Mouse (Mus musculus) embryonic facial prominence, embryonic 10.5 days (tissue): Measurements from ENCODE around the gene Espl1. TPM values are rescaled to one million over a fixed set of nuclear protein-coding genes. Genes with fewer than 3 reads are reported as not detected.
"Not testable (repeated sequence)": the region's sequence is repeated elsewhere in the genome, so short reads cannot be mapped to it uniquely, and the experiment has no call there.

Experiments used
- DNase-seq: peaks from one replicate; pipeline ENCODE4 v3.0.0-alpha.2; 2017; ENCODE audit warnings: low spot score
- H3K27ac ChIP-seq: fragments of 300-500 bp; sonication (generic); replicated peaks from 2 replicates; pipeline ENCODE4 v1.5.1; 2016; ENCODE audit warnings: mild to moderate bottlenecking
- H3K27me3 ChIP-seq: fragments of 300-500 bp; sonication (generic); replicated peaks from 2 replicates; pipeline ENCODE4 v1.6.1; 2016; ENCODE audit warnings: low read depth, mild to moderate bottlenecking; ENCODE audit not compliant: poor library complexity, severe bottlenecking
- H3K36me3 ChIP-seq: fragments of 300-500 bp; sonication (generic); replicated peaks from 2 replicates; pipeline ENCODE4 v1.6.1; 2016; ENCODE audit warnings: mild to moderate bottlenecking, moderate library complexity
- H3K4me1 ChIP-seq: fragments of 300-500 bp; sonication (generic); 2 replicates; pipeline ENCODE4 v1.6.1; 2016
- H3K4me3 ChIP-seq: fragments of 300-500 bp; sonication (generic); 2 replicates; pipeline ENCODE4 v1.5.1; 2016; ENCODE audit warnings: mild to moderate bottlenecking, moderate library complexity
- H3K9me3 ChIP-seq: fragments of 300-500 bp; sonication (generic); 2 replicates; pipeline ENCODE4 v1.6.1; 2016; ENCODE audit warnings: mild to moderate bottlenecking
- WGBS: fragments of 180-500 bp; shearing (Covaris S2); methylation state at CpG from one replicate; pipeline ENCODE4 v1.1.7; 2016; 5-methylcytosine and 5-hydroxymethylcytosine counted together
- polyA plus RNA-seq: library from polyadenylated mRNA; unstranded; fragments of >200 nt; fragmentation: Nextera tagmentation; extraction: Ambion mirVana; gene quantifications from 2 replicates; pipeline ENCODE4 v1.2.1, GENCODE M21; 2016

Espl1 gene
- polyA plus RNA-seq, 1 experiment from 2014 or later: 57.6 TPM

DNA sequence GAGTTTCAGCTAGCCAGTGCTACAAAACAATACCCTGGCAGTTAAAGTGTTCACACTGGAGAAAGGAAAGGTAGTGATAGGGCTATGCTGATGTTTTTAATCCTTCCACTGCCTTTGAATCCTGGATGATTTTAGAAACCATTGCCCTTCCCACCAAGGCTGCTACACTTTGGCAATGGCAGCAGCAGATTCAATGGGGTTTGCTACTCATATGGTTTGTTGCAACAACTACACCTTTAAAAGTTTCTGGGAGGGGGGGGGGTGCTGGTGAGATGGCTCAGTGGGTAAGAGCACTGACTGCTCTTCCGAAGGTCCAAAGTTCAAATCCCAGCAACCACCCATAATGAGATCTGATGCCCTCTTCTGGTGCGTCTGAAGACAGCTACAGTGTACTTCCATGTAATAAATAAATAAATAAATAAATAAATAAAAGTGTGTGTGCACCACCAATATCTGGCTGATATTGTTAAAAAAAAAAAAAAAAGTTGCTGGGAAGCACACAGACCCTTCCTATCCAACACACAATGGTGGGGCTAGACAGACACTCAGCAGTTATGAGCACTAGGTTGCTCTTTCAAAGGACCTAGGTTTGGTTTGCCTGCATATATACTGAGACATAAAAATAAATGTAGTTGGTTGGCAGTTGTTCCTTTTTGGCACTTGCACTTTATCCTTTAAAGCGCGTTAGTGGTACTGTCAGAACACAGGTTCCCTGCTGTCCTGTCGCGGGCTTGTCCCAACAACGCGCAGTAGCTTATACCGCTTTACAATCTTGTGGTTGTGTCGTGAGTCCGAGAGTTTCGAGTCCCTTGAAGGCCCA lies 28.8 kb downstream of the Espl1 start:
- Histone ChIP-seq H3K27me3 (no peaks in the 10 kb centered on the region), H3K4me1 (peaks cover 11% of the 10 kb centered on the region), H3K9me3 (no peaks in the 10 kb centered on the region), H3K27ac (no peak overlapping the region), H3K36me3 (peaks cover 71% of the 10 kb centered on the region), H3K4me3 (peak overlapping the region; percentile 74)
- WGBS: 76% methylated on average over 12 of the region's 12 CpGs
- no peak for DNase-seq

DNA sequence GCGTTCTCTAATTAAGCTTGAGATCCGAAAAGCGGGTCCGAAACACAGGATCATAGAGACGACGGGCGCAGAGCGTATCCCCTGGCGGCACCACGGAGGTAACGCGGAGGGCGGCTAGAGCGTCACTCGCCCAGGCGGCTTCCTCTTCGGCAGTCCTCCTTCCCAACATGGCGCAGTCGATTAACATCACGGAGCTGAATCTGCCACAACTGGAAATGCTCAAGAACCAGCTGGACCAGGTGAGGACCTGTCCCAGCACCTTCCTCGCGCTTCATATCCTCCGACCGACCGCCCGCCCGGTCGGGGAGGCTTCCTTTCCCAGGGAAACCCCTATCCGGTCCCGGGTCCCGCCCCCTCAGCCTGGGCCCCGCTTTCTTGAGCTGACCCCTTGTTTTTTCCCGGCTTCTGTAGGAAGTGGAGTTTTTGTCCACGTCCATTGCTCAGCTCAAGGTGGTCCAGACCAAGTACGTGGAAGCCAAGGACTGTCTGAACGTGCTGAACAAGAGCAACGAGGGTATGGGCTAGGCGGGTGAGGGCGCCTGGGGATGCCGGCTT lies 30.0 kb downstream of the Espl1 start, which contains the start of gene Pfdn5:
Gene Pfdn5, plus strand, starts transcription at position 95 of the 555 bp plus-strand sequence.
- H3K36me3 ChIP-seq: peaks cover 71% of the 10 kb centered on the region

DNA sequence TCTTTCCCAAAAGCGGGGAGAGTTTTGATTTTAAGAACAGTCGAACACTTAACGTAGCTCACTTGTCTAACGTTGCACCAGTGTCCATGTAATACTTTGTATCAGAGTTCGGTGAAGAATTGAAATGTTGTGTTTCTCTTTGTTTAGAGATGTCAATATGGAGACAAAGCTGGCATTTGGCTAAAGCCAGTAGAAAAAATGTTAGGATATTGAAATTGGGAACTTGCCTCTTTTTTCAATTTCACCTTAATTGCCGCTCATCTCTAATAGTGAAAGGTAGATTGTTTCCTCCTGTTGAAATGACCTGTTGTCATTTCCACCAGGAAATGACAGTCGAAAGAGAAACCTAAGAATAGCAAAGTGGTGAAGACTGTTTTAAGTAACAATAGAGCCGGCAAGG lies 30.8 kb downstream of the Espl1 start:
- Histone ChIP-seq H3K27ac (peak overlapping the region; percentile 92; the same call in 1 of the 2 replicates), H3K4me3 (peak overlapping the region; percentile 74), H3K9me3 (no peaks in the 10 kb centered on the region), H3K27me3 (no peaks in the 10 kb centered on the region), H3K4me1 (peaks cover 20% of the 10 kb centered on the region), H3K36me3 (peaks cover 66% of the 10 kb centered on the region)
- 72% methylated on average over 8 of the region's 8 CpGs for WGBS
- no peak for DNase-seq

More for the DNA sequence above, 30.0 kb downstream of the Espl1 start, which contains the start of gene Pfdn5:
- Histone ChIP-seq H3K27ac (peak within 1 kb of the TSS; percentile 92), H3K27me3 (no peaks in the 10 kb centered on the region), H3K4me3 (peak within 1 kb of the TSS; percentile 74), H3K9me3 (no peaks in the 10 kb centered on the region), H3K4me1 (peaks cover 14% of the 10 kb centered on the region)
- 1% methylated on average over 40 of the region's 40 CpGs for WGBS
- peak; percentile 88 for DNase-seq

- H3K27me3 ChIP-seq: no peaks in the 10 kb centered on the region
- H3K27ac ChIP-seq: peak within 1 kb of the TSS; percentile 86
- no peaks in the 10 kb centered on the region for H3K9me3 ChIP-seq
- under 1% methylated on average over 30 of the region's 30 CpGs for WGBS
- peak within 1 kb of the TSS; percentile 92 for H3K4me3 ChIP-seq
- peaks cover 84% of the 10 kb centered on the region for H3K36me3 ChIP-seq
- DNase-seq: peak; percentile 89
- peaks cover 33% of the 10 kb centered on the region for H3K4me1 ChIP-seq
These were observed 35.5 kb downstream of the Espl1 start, which contains the start of gene Myg1 for GRCm38 (mm10) chr15:102331610-102332015. TSS of gene Myg1 (plus strand) at chr15:102331709.

- Histone ChIP-seq H3K27me3 (no peaks in the 10 kb centered on the region), H3K36me3 (peaks cover 94% of the 10 kb centered on the region), H3K4me1 (peaks cover 26% of the 10 kb centered on the region), H3K4me3 (no peak overlapping the region), H3K9me3 (no peaks in the 10 kb centered on the region), H3K27ac (no peak overlapping the region)
- DNase-seq: no peak
- WGBS: 88% methylated on average over 8 of the region's 8 CpGs
These were observed 39.2 kb downstream of the Espl1 start for GRCm38 (mm10) chr15:102335254-102335653.

- peaks cover 25% of the 10 kb centered on the region for H3K4me1 ChIP-seq
- peaks cover 92% of the 10 kb centered on the region for H3K36me3 ChIP-seq
- 94% methylated on average over 5 of the region's 5 CpGs for WGBS
- DNase-seq: peak; percentile 43
- H3K27ac ChIP-seq, H3K9me3 ChIP-seq, H3K27me3 ChIP-seq, H3K4me3 ChIP-seq: not testable (repeated sequence)
These were observed 39.9 kb downstream of the Espl1 start for GRCm38 (mm10) chr15:102335925-102336324.

DNA sequence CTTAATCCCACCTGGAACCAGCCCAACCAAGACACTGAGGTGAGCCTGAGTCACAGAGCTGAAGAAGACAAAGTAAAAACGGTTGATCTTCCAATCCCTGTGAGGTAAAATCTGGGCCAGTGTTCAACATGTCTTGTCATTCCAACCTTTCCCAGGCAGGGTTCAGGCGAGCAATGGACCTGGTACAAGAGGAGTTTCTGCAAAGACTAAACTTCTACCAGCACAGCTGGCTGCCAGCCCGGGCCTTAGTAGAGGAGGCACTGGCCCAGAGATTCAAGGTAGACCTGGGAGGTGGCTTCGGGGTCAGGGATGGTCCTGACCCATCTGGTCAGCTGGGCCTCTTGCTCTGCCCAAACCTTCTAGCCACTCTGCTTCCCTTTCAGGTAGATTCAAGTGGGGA lies 40.9 kb downstream of the Espl1 start:
- WGBS: 87% methylated on average over 4 of the region's 4 CpGs
- Histone ChIP-seq H3K27me3 (no peaks in the 10 kb centered on the region), H3K36me3 (peaks cover 91% of the 10 kb centered on the region), H3K27ac (no peak overlapping the region), H3K4me1 (peaks cover 17% of the 10 kb centered on the region), H3K4me3 (no peak overlapping the region), H3K9me3 (no peaks in the 10 kb centered on the region)
- no peak for DNase-seq

DNA sequence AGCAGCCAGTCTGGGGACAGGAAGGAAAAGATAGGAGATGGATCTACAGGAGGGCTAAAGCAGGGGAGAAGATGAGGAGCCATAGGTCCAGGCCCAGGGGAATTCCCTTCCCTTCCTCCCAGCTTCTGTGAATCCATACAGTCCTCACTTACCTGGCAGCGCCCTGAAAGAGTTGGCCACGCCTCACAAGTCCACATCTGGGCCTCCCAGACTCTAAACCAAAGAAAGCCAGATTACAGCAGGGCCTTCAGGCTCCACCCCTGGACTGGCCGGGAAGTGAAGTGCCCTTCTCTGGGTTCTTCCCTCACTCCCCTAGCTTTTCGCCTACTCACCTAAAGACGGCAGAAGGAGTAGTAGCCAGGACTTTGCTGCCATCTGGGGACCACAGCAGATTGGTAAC lies 43.5 kb downstream of the Espl1 start:
- WGBS: 77% methylated on average over 5 of the region's 5 CpGs
- H3K27me3 ChIP-seq: no peaks in the 10 kb centered on the region
- H3K4me1 ChIP-seq: no peaks in the 10 kb centered on the region
- no peak for DNase-seq
- no peak overlapping the region for H3K27ac ChIP-seq
- peaks cover 91% of the 10 kb centered on the region for H3K36me3 ChIP-seq
- no peak overlapping the region for H3K4me3 ChIP-seq
- no peaks in the 10 kb centered on the region for H3K9me3 ChIP-seq

GRCm38 (mm10) chr15:102341580-102341979 lies 45.5 kb downstream of the Espl1 start:
- H3K4me3 ChIP-seq: no peak overlapping the region
- no peak overlapping the region for H3K27ac ChIP-seq
- peaks cover 91% of the 10 kb centered on the region for H3K36me3 ChIP-seq
- H3K4me1 ChIP-seq: no peaks in the 10 kb centered on the region
- no peaks in the 10 kb centered on the region for H3K9me3 ChIP-seq
- H3K27me3 ChIP-seq: no peaks in the 10 kb centered on the region
- DNase-seq: peak; percentile 59
- 7% methylated on average over 1 of the region's 1 CpGs for WGBS

DNA sequence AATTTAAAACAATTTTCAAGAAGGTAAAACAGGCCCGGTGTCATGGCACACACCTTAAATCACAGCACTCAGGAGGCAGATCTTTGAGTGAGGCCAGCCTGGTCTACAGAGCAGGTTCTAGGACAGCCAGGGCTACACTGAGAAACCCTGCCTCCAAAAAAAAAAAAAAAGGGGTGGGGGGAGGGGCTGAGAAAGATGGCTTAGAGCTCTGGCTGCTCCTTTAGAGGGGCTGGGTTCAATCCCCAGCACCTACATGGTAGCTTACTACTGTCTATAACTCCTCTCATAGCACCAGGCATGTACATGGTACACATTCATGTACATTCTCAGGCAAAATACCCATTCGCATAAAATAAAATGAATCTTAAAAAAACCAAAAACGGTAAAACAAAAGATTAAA lies 48.4 kb downstream of the Espl1 start:
- DNase-seq: no peak
- H3K36me3 ChIP-seq: peaks cover 83% of the 10 kb centered on the region

GRCm38 (mm10) chr15:102346444-102346843 lies 50.4 kb downstream of the Espl1 start:
- Histone ChIP-seq H3K4me3 (no peak overlapping the region), H3K27ac (no peak overlapping the region), H3K36me3 (peaks cover 71% of the 10 kb centered on the region), H3K9me3 (no peaks in the 10 kb centered on the region), H3K4me1 (peaks cover 16% of the 10 kb centered on the region), H3K27me3 (no peaks in the 10 kb centered on the region)
- DNase-seq: no peak
- 76% methylated on average over 4 of the region's 4 CpGs for WGBS

More for the DNA sequence above, 48.4 kb downstream of the Espl1 start:
- Histone ChIP-seq H3K27ac (no peak overlapping the region), H3K9me3 (no peaks in the 10 kb centered on the region), H3K27me3 (no peaks in the 10 kb centered on the region), H3K4me1 (peaks cover 3% of the 10 kb centered on the region), H3K4me3 (no peak overlapping the region)
- WGBS: 94% methylated on average over 3 of the region's 3 CpGs

- Histone ChIP-seq H3K4me1 (peaks cover 24% of the 10 kb centered on the region), H3K9me3 (no peaks in the 10 kb centered on the region), H3K36me3 (peaks cover 34% of the 10 kb centered on the region), H3K4me3 (peak within 1 kb of the TSS; percentile 86), H3K27me3 (no peaks in the 10 kb centered on the region), H3K27ac (peak within 1 kb of the TSS; percentile 93)
- peak; percentile 96 for DNase-seq
- WGBS: under 1% methylated on average over 56 of the region's 56 CpGs
These were observed 54.3 kb downstream of the Espl1 start, which contains the start of gene Aaas for GRCm38 (mm10) chr15:102350138-102350941. TSS of gene Aaas (minus strand) at chr15:102350771.
